Mouse (Mus musculus) lung, embryonic 15.5 days (tissue): Measurements from ENCODE around the gene Plekhg1. TPM values are rescaled to one million over a fixed set of nuclear protein-coding genes. Genes with fewer than 3 reads are reported as not detected.

Experiments
- ATAC-seq: fragments of 200-750 bp; cut with Nextera tagmentation; 2 replicates; pipeline ENCODE4 v1.8.0; 2017; ENCODE audit warnings: moderate number of reproducible peaks, borderline replicate concordance; ENCODE audit not compliant: low FRiP score, low TSS enrichment; ENCODE audit errors: extremely low read depth
- H3K27ac ChIP-seq: fragments of 300-500 bp; sonication (generic); 2 replicates; pipeline ENCODE4 v1.5.1; 2015; ENCODE audit warnings: moderate library complexity, mild to moderate bottlenecking, inconsistent platforms
- H3K27me3 ChIP-seq: fragments of 300-500 bp; sonication (generic); 2 replicates; pipeline ENCODE4 v1.6.1; 2015; ENCODE audit warnings: inconsistent platforms
- H3K36me3 ChIP-seq: fragments of 300-500 bp; sonication (generic); 2 replicates; pipeline ENCODE4 v1.6.1; 2015; ENCODE audit warnings: inconsistent platforms
- H3K4me1 ChIP-seq: fragments of 300-500 bp; sonication (generic); 2 replicates; pipeline ENCODE4 v1.6.1; 2015; ENCODE audit warnings: inconsistent platforms
- H3K4me2 ChIP-seq: fragments of 300-500 bp; sonication (generic); 2 replicates; pipeline ENCODE4 v1.6.1; 2015; ENCODE audit warnings: inconsistent platforms, mild to moderate bottlenecking, moderate library complexity
- H3K4me3 ChIP-seq: fragments of 300-500 bp; sonication (generic); 2 replicates; pipeline ENCODE4 v1.5.1; 2015; ENCODE audit warnings: mild to moderate bottlenecking, inconsistent platforms
- H3K9ac ChIP-seq: fragments of 300-500 bp; sonication (generic); 2 replicates; pipeline ENCODE4 v1.6.1; 2015; ENCODE audit warnings: inconsistent platforms
- H3K9me3 ChIP-seq: fragments of 300-500 bp; sonication (generic); 2 replicates; pipeline ENCODE4 v1.6.1; 2016; ENCODE audit warnings: inconsistent platforms
- WGBS: fragments of 180-500 bp; shearing (Covaris S2); methylation state at CpG from one replicate; pipeline ENCODE4 v1.1.7; 2015; 5-methylcytosine and 5-hydroxymethylcytosine counted together
- polyA plus RNA-seq: library from polyadenylated mRNA; unstranded; fragments of >200 nt; fragmentation: Nextera tagmentation; extraction: Ambion mirVana; gene quantifications from 2 replicates; pipeline ENCODE4 v1.2.1, GENCODE M21; 2015

Gene Plekhg1
- polyA plus RNA-seq, 1 experiment from 2014 or later = 9.9 TPM

- Histone ChIP-seq H3K9ac (no peak overlapping the region), H3K27me3 (no peaks in the 10 kb centered on the region), H3K9me3 (no peaks in the 10 kb centered on the region), H3K4me2 (no peak overlapping the region), H3K36me3 (no peaks in the 10 kb centered on the region), H3K27ac (peak overlapping the region; percentile 9; the same call in 1 of the 2 replicates), H3K4me3 (no peak overlapping the region), H3K4me1 (peaks cover 12% of the 10 kb centered on the region)
- ATAC-seq = 0 out of 2 replicates have a peak, but pooled peaks have one; percentile 31
- WGBS = 59% methylated on average over 11 of the region's 11 CpGs
These were observed 91.6 kb downstream of the Plekhg1 start for GRCm38 (mm10) chr10:3831597-3832351.

- 94% methylated on average over 1 of the region's 1 CpGs for WGBS
- H3K27me3 ChIP-seq = no peaks in the 10 kb centered on the region
- no peak for ATAC-seq
- H3K4me1 ChIP-seq = peaks cover 12% of the 10 kb centered on the region
- H3K36me3 ChIP-seq = no peaks in the 10 kb centered on the region
- no peak overlapping the region for H3K27ac ChIP-seq
- no peak overlapping the region for H3K9ac ChIP-seq
- H3K4me3 ChIP-seq = no peak overlapping the region
- no peaks in the 10 kb centered on the region for H3K9me3 ChIP-seq
- H3K4me2 ChIP-seq = no peak overlapping the region
These were observed 93.9 kb downstream of the Plekhg1 start for GRCm38 (mm10) chr10:3834060-3834459.

- WGBS = 89% methylated on average over 7 of the region's 7 CpGs
- H3K9me3 ChIP-seq = no peaks in the 10 kb centered on the region
- no peak for ATAC-seq
These were observed 94.5 kb downstream of the Plekhg1 start for GRCm38 (mm10) chr10:3834678-3835077.

GRCm38 (mm10) chr10:3835616-3836015, 95.5 kb downstream of the Plekhg1 start:
- Histone ChIP-seq H3K36me3 (no peaks in the 10 kb centered on the region), H3K4me2 (no peak overlapping the region), H3K9ac (no peak overlapping the region), H3K9me3 (no peaks in the 10 kb centered on the region), H3K27ac (no peak overlapping the region), H3K27me3 (no peaks in the 10 kb centered on the region), H3K4me1 (peaks cover 12% of the 10 kb centered on the region), H3K4me3 (no peak overlapping the region)
- WGBS = 64% methylated on average over 10 of the region's 10 CpGs
- no peak for ATAC-seq

More at GRCm38 (mm10) chr10:3834678-3835077, 94.5 kb downstream of the Plekhg1 start:
- Histone ChIP-seq H3K36me3 (no peaks in the 10 kb centered on the region), H3K27ac (no peak overlapping the region), H3K4me3 (no peak overlapping the region), H3K27me3 (no peaks in the 10 kb centered on the region), H3K4me2 (no peak overlapping the region), H3K4me1 (peaks cover 12% of the 10 kb centered on the region), H3K9ac (no peak overlapping the region)

GRCm38 (mm10) chr10:3839748-3840432, 99.7 kb downstream of the Plekhg1 start:
- ATAC-seq = no peak

GRCm38 (mm10) chr10:3844430-3844829, 104.3 kb downstream of the Plekhg1 start:
- Histone ChIP-seq H3K4me1 (no peaks in the 10 kb centered on the region; the same call in 1 of the 2 replicates), H3K36me3 (no peaks in the 10 kb centered on the region), H3K9me3 (no peaks in the 10 kb centered on the region), H3K27ac (no peak overlapping the region), H3K27me3 (no peaks in the 10 kb centered on the region), H3K4me3 (no peak overlapping the region), H3K4me2 (no peak overlapping the region), H3K9ac (no peak overlapping the region)
- no peak for ATAC-seq
- 73% methylated on average over 5 of the region's 5 CpGs for WGBS

More at GRCm38 (mm10) chr10:3839748-3840432, 99.7 kb downstream of the Plekhg1 start:
- Histone ChIP-seq H3K9ac (no peak overlapping the region), H3K9me3 (no peaks in the 10 kb centered on the region), H3K27me3 (no peaks in the 10 kb centered on the region), H3K27ac (no peak overlapping the region), H3K4me1 (no peaks in the 10 kb centered on the region; the same call in 1 of the 2 replicates), H3K4me2 (no peak overlapping the region), H3K4me3 (no peak overlapping the region), H3K36me3 (no peaks in the 10 kb centered on the region)
- 34% methylated on average over 6 of the region's 6 CpGs for WGBS

GRCm38 (mm10) chr10:3847021-3847420, 106.9 kb downstream of the Plekhg1 start:
- H3K9ac ChIP-seq = no peak overlapping the region
- peaks cover 7% of the 10 kb centered on the region for H3K4me1 ChIP-seq
- no peak overlapping the region for H3K4me3 ChIP-seq
- 38% methylated on average over 2 of the region's 2 CpGs for WGBS
- no peaks in the 10 kb centered on the region for H3K9me3 ChIP-seq
- H3K4me2 ChIP-seq = no peak overlapping the region
- no peaks in the 10 kb centered on the region for H3K27me3 ChIP-seq
- no peak overlapping the region for H3K27ac ChIP-seq
- no peak for ATAC-seq
- H3K36me3 ChIP-seq = no peaks in the 10 kb centered on the region

GRCm38 (mm10) chr10:3851461-3851860, 111.3 kb downstream of the Plekhg1 start:
- Histone ChIP-seq H3K36me3 (no peaks in the 10 kb centered on the region), H3K4me2 (no peak overlapping the region), H3K9ac (no peak overlapping the region), H3K4me1 (peaks cover 7% of the 10 kb centered on the region), H3K4me3 (no peak overlapping the region), H3K27ac (0 out of 2 replicates have a peak overlapping the region, but pooled peaks have one; percentile 24), H3K27me3 (no peaks in the 10 kb centered on the region), H3K9me3 (no peaks in the 10 kb centered on the region)
- WGBS = 9% methylated on average over 2 of the region's 2 CpGs
- no peak for ATAC-seq

GRCm38 (mm10) chr10:3852733-3853132, 112.6 kb downstream of the Plekhg1 start:
- H3K27me3 ChIP-seq = no peaks in the 10 kb centered on the region
- H3K9ac ChIP-seq = no peak overlapping the region
- H3K27ac ChIP-seq = no peak overlapping the region
- no peak overlapping the region for H3K4me3 ChIP-seq
- 71% methylated on average over 3 of the region's 3 CpGs for WGBS
- ATAC-seq = no peak
- H3K9me3 ChIP-seq = no peaks in the 10 kb centered on the region
- H3K4me1 ChIP-seq = peaks cover 7% of the 10 kb centered on the region
- H3K4me2 ChIP-seq = no peak overlapping the region
- H3K36me3 ChIP-seq = no peaks in the 10 kb centered on the region

- H3K27me3 ChIP-seq = no peaks in the 10 kb centered on the region
- no peak overlapping the region for H3K4me2 ChIP-seq
- H3K9ac ChIP-seq = no peak overlapping the region
- H3K9me3 ChIP-seq = no peaks in the 10 kb centered on the region
- peaks cover 16% of the 10 kb centered on the region for H3K4me1 ChIP-seq
- no peak for ATAC-seq
- WGBS = 11% methylated on average over 5 of the region's 5 CpGs
- H3K27ac ChIP-seq = no peak overlapping the region
- no peaks in the 10 kb centered on the region for H3K36me3 ChIP-seq
- H3K4me3 ChIP-seq = no peak overlapping the region
These were observed 117.7 kb downstream of the Plekhg1 start for GRCm38 (mm10) chr10:3857912-3858311.

- Histone ChIP-seq H3K9ac (no peak overlapping the region), H3K4me1 (peaks cover 18% of the 10 kb centered on the region), H3K4me3 (no peak overlapping the region), H3K36me3 (no peaks in the 10 kb centered on the region), H3K27me3 (no peaks in the 10 kb centered on the region), H3K9me3 (no peaks in the 10 kb centered on the region), H3K27ac (no peak overlapping the region), H3K4me2 (no peak overlapping the region)
- no peak for ATAC-seq
- WGBS = 24% methylated on average over 4 of the region's 4 CpGs
These were observed 118.3 kb downstream of the Plekhg1 start for GRCm38 (mm10) chr10:3858437-3858836.
